ENCODE assay signal across 8 mouse cellular contexts in genomic region chr15:102246866-102247251, GRCm38 (mm10). TPM values are rescaled to one million over a fixed set of nuclear protein-coding genes. Genes with fewer than 3 reads are reported as not detected.
DNase-seq lines count a peak whose midpoint lies in the region; ATAC-seq lines count a peak whose summit lies in the region.

No protein-coding gene starts in this region.

- peaks cover 51% of the 10 kb centered on the region for H3K4me1 ChIP-seq in hindbrain, embryonic 15.5 days (replicated peaks)

- peak; percentile 84 for ATAC-seq in hindbrain, embryonic 15.5 days (ENCODE audit: low FRiP score, low read depth)

- peak overlapping the region; percentile 89 for H3K27ac ChIP-seq in hindbrain, embryonic 15.5 days (replicated peaks)

- H3K27me3 ChIP-seq in hindbrain, embryonic 15.5 days = peaks cover 53% of the 10 kb centered on the region

- WGBS in hindbrain, embryonic 15.5 days = 0% methylated on average over 32 of the region's 35 CpGs

- peak overlapping the region; percentile 67 for H3K9ac ChIP-seq in hindbrain, embryonic 15.5 days

- peak; percentile 77 for DNase-seq in T-cell, adult 2 months (ENCODE audit: low spot score)
- DNase-seq in cerebellum, postnatal 14 days = peak; percentile 90 to 92
- peak; percentile 85 to 91 for DNase-seq in frontal cortex, postnatal 36 days (ENCODE audit: low spot score in 2 of 2)
- DNase-seq in left cerebral cortex, adult 18-20 months (ENCODE audit: low spot score in 2 of 2) = peak; percentile 82 to 93
- peak; percentile 97 to 99 for DNase-seq in lung, postnatal 4 days
- peak; percentile 71 for DNase-seq in retina, postnatal 7 days (ENCODE audit: low read depth, low spot score)
- DNase-seq in urinary bladder, postnatal 25 days (ENCODE audit: low spot score) = peak; percentile 91

- H3K4me3 ChIP-seq in hindbrain, embryonic 15.5 days = peak overlapping the region; percentile 62

- H3K36me3 ChIP-seq in hindbrain, embryonic 15.5 days = no peaks in the 10 kb centered on the region

- H3K4me2 ChIP-seq in hindbrain, embryonic 15.5 days = peak overlapping the region; percentile 97

- H3K9me3 ChIP-seq in hindbrain, embryonic 15.5 days = no peaks in the 10 kb centered on the region

RNA-seq across cellular contexts. Expression of gene Rarg, which starts 10.5 kb away (rescaled TPM):
- polyA plus RNA-seq in hindbrain, embryonic 15.5 days (2015; fragmentation: Nextera tagmentation; extraction: Ambion mirVana) = 5.8 and 6.3 TPM in 2 replicates
- total RNA-seq in left cerebral cortex, adult 18-20 months (2021) = 10 to 100 TPM; 12.8 to 15.7 TPM

RNA-seq across cellular contexts. Expression of gene Itgb7, which starts 15.1 kb away (rescaled TPM):
- 1.1 and 1.2 TPM in 2 replicates for polyA plus RNA-seq in hindbrain, embryonic 15.5 days (2015; fragmentation: Nextera tagmentation; extraction: Ambion mirVana)
- 1 to 10 TPM in 1 of 2 experiments, under 1 TPM in 1; 0.91 to 1.1 TPM for total RNA-seq in left cerebral cortex, adult 18-20 months (2021)

RNA-seq across cellular contexts. Expression of gene Gm9918, which starts 23.5 kb away (rescaled TPM):
- 0.06 and 0.07 TPM in 2 replicates for polyA plus RNA-seq in hindbrain, embryonic 15.5 days (2015; fragmentation: Nextera tagmentation; extraction: Ambion mirVana)
- total RNA-seq in left cerebral cortex, adult 18-20 months (2021) = not detected

RNA-seq across cellular contexts. Expression of gene Mfsd5, which starts 32.4 kb away (rescaled TPM):
- 59.7 and 63.5 TPM in 2 replicates for polyA plus RNA-seq in hindbrain, embryonic 15.5 days (2015; fragmentation: Nextera tagmentation; extraction: Ambion mirVana)
- total RNA-seq in left cerebral cortex, adult 18-20 months (2021) = 10 to 100 TPM; 42.8 to 44.5 TPM

RNA-seq across cellular contexts. Expression of gene Csad, which starts 42.3 kb away (rescaled TPM):
- polyA plus RNA-seq in hindbrain, embryonic 15.5 days (2015; fragmentation: Nextera tagmentation; extraction: Ambion mirVana) = 39.2 and 40.1 TPM in 2 replicates
- total RNA-seq in left cerebral cortex, adult 18-20 months (2021) = 10 to 100 TPM; 28.5 to 30.6 TPM

Comparison
In these comparisons a context has a peak if more than half of its experiments do, and no peak if none do; other contexts are left out.
1. Peak in every context shown above with its lines: DNase-seq, ATAC-seq, H3K4me3 ChIP-seq and H3K27ac ChIP-seq.